Mouse (Mus musculus) T-helper 2 cell (primary cell): ENCODE results near the gene Bag6.

Experiments used
- in situ Hi-C: fragments of 300-600 bp; cut with MboI, MseI; formaldehyde crosslinking; loops from one replicate; pipeline ENCODE4 v1.15.1; 2025; ENCODE audit warnings: high pct_unique_total_duplicates

The Bag6 gene

GRCm38 (mm10) chr17:35146139-35146538 is 11.2 kb downstream of the Bag6 start:
- in situ Hi-C loops: no loop called here

- in situ Hi-C loops: no loop called here
These were observed 12.4 kb downstream of the Bag6 start for GRCm38 (mm10) chr17:35147348-35147747.

DNA sequence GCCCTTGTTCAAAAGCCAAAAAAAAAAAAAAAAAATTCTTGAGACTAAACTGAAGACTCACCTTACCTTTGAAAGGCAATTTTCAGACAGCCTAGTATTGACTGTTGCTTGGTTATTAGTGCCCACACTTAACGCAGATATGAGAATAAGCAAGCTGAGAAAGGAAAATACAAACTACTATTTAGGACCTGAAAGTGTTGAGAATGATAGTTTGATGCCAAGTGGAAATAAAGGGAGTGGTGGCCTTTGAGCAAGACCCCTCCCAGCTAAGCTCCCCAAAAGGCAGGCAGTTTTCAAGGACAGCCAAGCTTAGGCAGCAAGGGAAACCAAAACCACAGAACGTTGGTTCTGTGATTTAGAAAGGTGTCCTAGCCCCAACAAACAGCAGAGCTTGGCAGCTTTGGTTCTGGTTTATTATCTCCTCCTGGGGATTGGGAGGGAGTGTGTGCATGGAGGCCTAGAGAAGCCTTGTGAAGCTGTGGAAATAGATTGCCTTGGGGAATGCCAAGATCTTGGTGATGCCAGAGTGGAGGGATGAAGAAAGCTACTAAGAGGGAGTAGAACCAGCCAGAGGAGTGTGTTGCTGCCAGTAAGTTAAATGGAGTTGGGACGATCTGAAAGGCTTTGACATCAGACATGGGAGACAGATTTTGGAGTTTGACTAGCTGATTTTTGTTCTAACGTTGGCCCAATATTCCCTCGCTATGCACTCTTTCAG is 13.1 kb downstream of the Bag6 start:
- in situ Hi-C loops: no loop called here

DNA sequence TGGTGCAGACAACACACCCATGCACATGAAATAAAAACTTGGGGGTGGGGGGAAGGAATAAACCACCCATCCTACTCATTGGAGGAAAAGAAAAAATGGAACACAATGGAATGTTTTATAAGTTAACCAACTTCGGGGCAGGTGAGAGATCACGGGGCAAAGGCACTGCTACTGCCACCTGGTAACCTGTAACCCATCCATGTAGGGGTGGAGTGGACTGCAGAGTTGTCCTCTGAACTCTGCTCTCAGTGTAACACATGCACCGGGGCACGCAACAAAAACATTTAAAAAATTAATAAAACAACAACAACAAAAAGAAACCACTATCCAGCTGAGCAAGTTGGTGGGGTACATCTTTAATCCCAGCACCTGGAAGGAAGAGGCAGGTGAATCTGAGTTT is 17.1 kb downstream of the Bag6 start:
- in situ Hi-C loops: no loop called here

DNA sequence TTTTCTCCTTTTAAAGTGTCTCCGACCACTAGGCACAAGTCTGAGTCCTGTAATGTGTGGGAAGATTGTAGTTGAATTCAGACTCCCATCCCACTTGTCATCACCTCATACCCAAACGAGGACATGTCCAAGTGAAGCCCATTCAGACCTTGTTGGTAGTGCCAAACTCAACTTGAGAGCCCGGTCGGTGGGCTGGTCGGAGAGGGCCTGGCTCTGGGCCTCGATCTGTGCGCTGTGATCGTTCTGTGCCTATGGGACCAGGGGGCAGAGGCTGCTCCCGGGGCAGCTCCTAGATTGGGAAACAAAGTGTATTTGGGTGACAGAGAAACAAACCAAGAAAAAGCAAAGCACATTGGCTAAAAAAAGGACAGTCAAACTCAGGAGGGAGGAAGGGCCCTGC is 18.1 kb downstream of the Bag6 start:
- in situ Hi-C loops: no loop called here

- in situ Hi-C loops: no loop called here
These were observed 19.0 kb downstream of the Bag6 start for GRCm38 (mm10) chr17:35153931-35154330.

- in situ Hi-C loops: no loop called here
These were observed 19.6 kb downstream of the Bag6 start for GRCm38 (mm10) chr17:35154616-35155015.

- in situ Hi-C loops: no loop called here
These were observed 20.5 kb downstream of the Bag6 start for GRCm38 (mm10) chr17:35155451-35155850.

GRCm38 (mm10) chr17:35156461-35157200 is 21.7 kb downstream of the Bag6 start:
- in situ Hi-C loops: no loop called here

- in situ Hi-C loops: no loop called here
These were observed 22.3 kb downstream of the Bag6 start for GRCm38 (mm10) chr17:35157254-35157653.

- in situ Hi-C loops: no loop called here
These were observed 22.7 kb downstream of the Bag6 start for GRCm38 (mm10) chr17:35157661-35158175.

- in situ Hi-C loops: no loop called here
These were observed 24.0 kb downstream of the Bag6 start for GRCm38 (mm10) chr17:35158850-35159593.

- in situ Hi-C loops: no loop called here
These were observed 24.7 kb downstream of the Bag6 start for GRCm38 (mm10) chr17:35159638-35160037.

- in situ Hi-C loops: no loop called here
These were observed 26.4 kb downstream of the Bag6 start for GRCm38 (mm10) chr17:35161421-35161820.

- in situ Hi-C loops: no loop called here
These were observed 27.1 kb downstream of the Bag6 start for GRCm38 (mm10) chr17:35162121-35162520.

DNA sequence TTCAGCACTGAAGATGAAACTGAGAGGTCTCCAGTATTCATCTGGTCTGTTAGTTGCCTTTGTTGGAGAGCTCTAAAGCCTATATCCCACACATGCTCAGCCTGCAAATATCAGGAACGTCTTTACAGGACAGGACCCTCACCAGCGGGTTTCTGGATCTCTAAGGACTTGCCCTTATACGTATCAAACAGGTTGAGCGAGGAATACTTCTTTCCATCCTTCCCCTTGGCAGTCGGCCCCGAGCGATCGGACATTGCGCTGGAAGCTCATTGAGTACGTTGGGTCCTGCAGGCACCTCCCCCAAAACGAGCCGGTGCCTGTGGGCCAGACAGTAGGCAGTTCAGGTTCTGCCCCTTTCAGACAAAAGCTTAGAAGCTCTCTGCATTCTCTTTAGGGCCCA is 27.8 kb downstream of the Bag6 start:
- in situ Hi-C loops: no loop called here

DNA sequence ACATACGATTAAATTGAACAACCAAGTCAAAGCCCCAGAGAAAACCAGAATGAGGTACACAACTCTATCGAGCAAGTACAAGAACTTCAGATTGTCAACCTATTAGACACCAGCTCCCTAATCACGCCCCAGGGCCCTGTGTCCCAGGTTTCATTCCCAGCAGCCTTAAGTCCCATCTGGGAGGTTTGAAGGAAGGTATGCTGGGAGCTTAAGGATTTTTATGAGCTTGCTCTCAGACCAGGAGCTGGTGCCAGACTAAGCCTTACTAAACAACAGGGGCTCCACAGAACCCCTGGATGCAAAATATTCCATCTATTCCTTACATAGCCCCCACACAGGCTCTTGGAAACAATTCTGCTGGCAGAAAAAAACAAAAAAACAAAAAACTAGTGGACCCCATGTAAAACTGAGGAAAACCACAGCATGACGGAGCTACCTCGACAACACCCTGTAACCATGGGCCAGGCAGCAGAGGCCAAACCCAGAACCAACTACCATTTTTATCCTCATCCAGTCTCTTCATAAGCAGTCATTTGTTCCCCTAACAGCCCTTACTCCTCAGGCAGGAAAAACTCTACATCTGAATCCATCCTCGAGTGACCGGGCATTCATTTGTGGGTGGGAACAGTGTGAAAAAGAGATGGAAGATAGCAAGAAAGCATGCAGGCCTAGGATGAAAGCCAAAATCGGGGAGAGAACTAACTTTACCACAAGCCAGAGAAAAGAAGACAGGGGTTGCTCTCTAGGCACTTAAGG is 28.5 kb downstream of the Bag6 start:
- in situ Hi-C loops: no loop called here

DNA sequence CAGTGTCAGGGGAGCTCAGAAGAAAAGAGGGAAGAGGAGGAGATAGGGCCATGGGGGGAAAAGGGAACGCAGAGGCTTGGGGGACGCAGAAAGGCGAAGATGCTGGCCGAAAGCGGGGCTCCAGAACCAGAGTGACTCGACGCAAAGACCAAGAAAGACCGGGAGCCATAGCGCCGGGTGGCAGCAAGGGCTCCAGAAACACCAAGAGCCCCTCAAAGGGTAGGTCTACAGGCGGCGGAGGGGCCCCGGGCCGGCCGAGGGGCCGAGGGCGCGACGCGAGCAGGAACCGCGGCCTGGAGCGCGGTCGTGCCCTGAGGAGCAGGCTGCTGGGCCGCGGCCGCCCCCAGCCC is 29.2 kb downstream of the Bag6 start:
- in situ Hi-C loops: no loop called here

DNA sequence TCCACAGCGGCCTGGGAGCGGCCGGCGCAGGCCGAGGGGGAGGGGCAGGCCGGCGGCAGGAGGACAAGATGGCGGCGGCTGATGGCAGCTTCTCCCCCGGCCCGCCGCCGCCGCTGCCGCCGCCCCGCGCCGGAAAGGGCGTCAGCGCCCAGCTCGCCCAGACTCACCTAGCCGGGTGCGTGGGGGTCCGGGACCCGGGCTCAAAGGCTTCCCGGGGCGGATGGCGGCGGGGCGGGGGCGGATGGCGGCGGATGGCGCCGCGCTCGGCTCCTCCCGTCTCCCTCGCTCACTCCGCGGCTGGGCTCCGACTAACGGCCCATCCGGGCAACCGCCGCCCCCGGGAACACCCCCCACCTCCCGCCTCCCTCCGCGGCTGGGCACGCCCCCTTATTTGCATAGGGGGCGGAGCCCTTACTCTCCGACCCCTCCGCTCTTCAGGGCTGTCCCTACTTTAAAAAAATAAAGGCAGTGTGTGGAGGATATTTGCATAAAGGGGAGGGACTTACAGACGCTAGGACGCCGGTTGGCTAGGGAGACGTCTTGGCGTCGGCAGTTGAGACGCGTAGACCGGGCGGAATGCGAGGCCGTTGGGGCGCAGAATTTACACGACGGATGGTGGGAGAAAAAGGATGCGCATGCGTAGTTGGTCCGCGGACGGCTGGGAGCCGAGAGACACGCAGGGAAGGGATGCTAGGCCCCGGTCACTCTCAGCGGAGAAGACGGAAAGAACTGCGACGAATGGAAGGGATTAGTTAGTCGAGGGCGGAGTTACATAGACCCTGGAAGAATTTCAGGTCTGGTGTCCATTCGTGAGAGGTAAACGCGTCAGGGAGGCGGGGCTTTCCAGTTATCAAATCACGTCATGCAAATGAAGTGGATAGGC is 29.8 kb downstream of the Bag6 start, which contains the start of gene Prrc2a:
TSS of gene Prrc2a (minus strand) at position 330 of the 883 bp plus-strand sequence.
- in situ Hi-C loops: no loop called here

GRCm38 (mm10) chr17:35165451-35166155 is 30.6 kb downstream of the Bag6 start:
- in situ Hi-C loops: no loop called here
